Comparison of ENCODE assay signal across 8 mouse cellular contexts in the genomic region with DNA sequence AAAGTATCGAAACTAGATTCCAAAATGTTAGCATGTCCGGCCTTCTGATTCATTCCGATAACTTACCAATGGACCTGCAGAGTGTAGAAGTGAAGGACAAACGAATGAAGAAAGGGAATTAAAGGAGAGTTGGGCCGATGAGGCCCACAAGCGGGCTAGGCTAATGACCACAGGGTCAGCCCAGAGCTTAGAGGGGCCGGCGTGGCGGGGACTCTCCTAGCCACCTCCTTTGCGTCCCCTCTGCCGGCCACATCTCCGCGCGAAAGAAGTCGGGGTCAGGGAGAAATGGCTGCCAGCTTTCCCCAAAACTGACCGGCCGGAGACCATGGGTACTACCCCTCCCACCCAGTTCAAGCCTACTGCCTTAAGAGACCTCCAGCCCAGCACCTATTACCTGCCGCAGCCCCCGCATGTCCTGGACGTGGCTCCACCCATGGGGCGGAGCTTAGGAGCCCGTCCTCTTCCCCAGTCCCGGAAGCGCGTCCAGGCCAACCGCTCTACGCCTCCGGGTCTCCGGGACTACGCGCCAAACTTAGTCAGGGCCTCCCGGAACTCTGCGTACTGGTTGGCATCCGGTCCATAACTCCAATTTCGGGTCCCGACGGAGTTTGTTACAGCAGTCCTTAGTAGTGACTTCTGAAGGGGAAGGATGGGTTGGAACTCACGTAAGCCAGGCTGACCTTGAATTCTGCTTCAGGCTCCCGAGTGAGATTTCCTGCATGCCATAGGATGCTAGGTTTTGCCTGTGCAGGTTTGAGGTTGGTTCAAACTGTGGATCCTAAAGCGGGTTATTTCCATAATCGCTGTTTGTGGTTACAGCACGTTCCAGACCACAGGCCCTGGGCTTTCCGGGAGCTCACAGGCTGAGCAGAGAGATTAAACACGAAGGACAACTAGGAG. TPM values are rescaled to one million over a fixed set of nuclear protein-coding genes. Genes with fewer than 3 reads are reported as not detected.
DNase-seq lines count a peak whose midpoint lies in the region; ATAC-seq and TF ChIP-seq lines count a peak whose summit lies in the region.

A gene (minus strand): TSS at position 556 of the 900 bp plus-strand sequence.

- H3K9ac ChIP-seq in heart, embryonic 12.5 days, result peak within 1 kb of the TSS; percentile 70
- peak within 1 kb of the TSS; percentile 72 for H3K9ac ChIP-seq in kidney, postnatal 0 days (ENCODE audit: low read depth, low read length)
- peak within 1 kb of the TSS; percentile 88 for H3K9ac ChIP-seq in liver, embryonic 13.5 days
- peak within 1 kb of the TSS; percentile 37 for H3K9ac ChIP-seq in stomach, embryonic 14.5 days (replicated peaks; ENCODE audit: low read depth, low read length)

- peak; percentile 79 for ATAC-seq in erythroid progenitor cell, adult 5-6 weeks (replicated peaks; ENCODE audit: low FRiP score, poor library complexity, severe bottlenecking)
- ATAC-seq in heart, embryonic 12.5 days (ENCODE audit: insufficient number of reproducible peaks, low FRiP score), result peak; percentile 85
- ATAC-seq in kidney, postnatal 0 days (replicated peaks; ENCODE audit: low FRiP score, low read depth), result peak; percentile 80
- ATAC-seq in liver, embryonic 13.5 days (ENCODE audit: low read depth), result peak; percentile 77
- peak; percentile 83 for ATAC-seq in stomach, embryonic 14.5 days (ENCODE audit: insufficient number of reproducible peaks, insufficient read depth, low FRiP score, low read depth)

- peak; percentile 73 to 79 for DNase-seq in CD8-positive naive resting alpha-beta T cell, adult 2 months (ENCODE audit: low read depth in 2 of 2, low spot score in 2 of 2)
- DNase-seq in kidney, postnatal 0 days (ENCODE audit: low spot score), result peak; percentile 93
- peak; percentile 86 for DNase-seq in liver, embryonic 13.5 days
- peak; percentile 67 to 75 for DNase-seq in natural killer cell, adult 2 months (ENCODE audit: low spot score in 2 of 2)

- peaks cover 4% of the 10 kb centered on the region for H3K4me1 ChIP-seq in brown adipose tissue, adult 24 weeks (ENCODE audit: control insufficient read depth, insufficient read depth, insufficient read length, low read length)
- H3K4me1 ChIP-seq in heart, embryonic 12.5 days (replicated peaks), result peaks cover 18% of the 10 kb centered on the region
- H3K4me1 ChIP-seq in kidney, postnatal 0 days (replicated peaks; ENCODE audit: insufficient read depth, low read length), result peaks cover 7% of the 10 kb centered on the region; the same call in 1 of the 2 replicates
- H3K4me1 ChIP-seq in liver, embryonic 13.5 days (replicated peaks), result peaks cover 47% of the 10 kb centered on the region
- peaks cover 13% of the 10 kb centered on the region; the same call in 1 of the 2 replicates for H3K4me1 ChIP-seq in stomach, embryonic 14.5 days (ENCODE audit: control insufficient read depth, insufficient read depth, low read length)

- H3K4me2 ChIP-seq in heart, embryonic 12.5 days, result peak within 1 kb of the TSS; percentile 75
- peak within 1 kb of the TSS; percentile 81 for H3K4me2 ChIP-seq in kidney, postnatal 0 days (ENCODE audit: low read length)
- peak within 1 kb of the TSS; percentile 84 for H3K4me2 ChIP-seq in liver, embryonic 13.5 days
- peak within 1 kb of the TSS; percentile 50 for H3K4me2 ChIP-seq in stomach, embryonic 14.5 days (replicated peaks; ENCODE audit: low read depth, low read length)

- no peaks in the 10 kb centered on the region for H3K9me3 ChIP-seq in heart, embryonic 12.5 days (replicated peaks)
- no peaks in the 10 kb centered on the region for H3K9me3 ChIP-seq in kidney, postnatal 0 days (replicated peaks; ENCODE audit: low read length)
- H3K9me3 ChIP-seq in liver, embryonic 13.5 days (replicated peaks), result no peaks in the 10 kb centered on the region
- no peaks in the 10 kb centered on the region for H3K9me3 ChIP-seq in stomach, embryonic 14.5 days (ENCODE audit: control insufficient read depth, low read depth, low read length)

- 3% methylated on average over 44 of the region's 44 CpGs for WGBS in heart, embryonic 12.5 days
- WGBS in kidney, postnatal 0 days, result 3% methylated on average over 44 of the region's 44 CpGs
- WGBS in liver, embryonic 13.5 days (ENCODE audit: insufficient replicate concordance), result 2% methylated on average over 44 of the region's 44 CpGs
- WGBS in stomach, embryonic 14.5 days, result 3% methylated on average over 44 of the region's 44 CpGs

- peak within 1 kb of the TSS; percentile 75 for H3K27ac ChIP-seq in brown adipose tissue, adult 24 weeks (replicated peaks; ENCODE audit: low read depth, low read length)
- H3K27ac ChIP-seq in heart, embryonic 12.5 days (ENCODE audit: poor library complexity, severe bottlenecking), result peak within 1 kb of the TSS; percentile 74
- peak within 1 kb of the TSS; percentile 85 for H3K27ac ChIP-seq in kidney, postnatal 0 days
- H3K27ac ChIP-seq in liver, embryonic 13.5 days, result peak within 1 kb of the TSS; percentile 87
- H3K27ac ChIP-seq in stomach, embryonic 14.5 days (ENCODE audit: low read length), result peak within 1 kb of the TSS; percentile 3; the same call in 1 of the 2 replicates

- H3K36me3 ChIP-seq in heart, embryonic 12.5 days, result peaks cover 24% of the 10 kb centered on the region
- H3K36me3 ChIP-seq in kidney, postnatal 0 days (ENCODE audit: insufficient read depth, low read length), result 0 out of 2 replicates have a peak, but pooled peaks cover 8% of the 10 kb centered on the region
- H3K36me3 ChIP-seq in liver, embryonic 13.5 days, result peaks cover 26% of the 10 kb centered on the region
- no peaks in the 10 kb centered on the region for H3K36me3 ChIP-seq in stomach, embryonic 14.5 days (ENCODE audit: control insufficient read depth, insufficient read depth, low read length)

- H3K27me3 ChIP-seq in heart, embryonic 12.5 days (replicated peaks), result no peaks in the 10 kb centered on the region
- no peaks in the 10 kb centered on the region for H3K27me3 ChIP-seq in kidney, postnatal 0 days (ENCODE audit: insufficient read depth, low read length)
- H3K27me3 ChIP-seq in liver, embryonic 13.5 days, result no peaks in the 10 kb centered on the region
- no peaks in the 10 kb centered on the region for H3K27me3 ChIP-seq in stomach, embryonic 14.5 days (ENCODE audit: control insufficient read depth, insufficient read depth, low read length)

- TF ChIP-seq CTCF in kidney, postnatal 0 days (IDR thresholded peaks at IDR 0.05; ENCODE audit: low read depth), result no peak

- H3K4me3 ChIP-seq in brown adipose tissue, adult 24 weeks (ENCODE audit: insufficient read depth, low read depth, low read length), result peak within 1 kb of the TSS; percentile 84
- H3K4me3 ChIP-seq in heart, embryonic 12.5 days, result peak within 1 kb of the TSS; percentile 70
- peak within 1 kb of the TSS; percentile 67 for H3K4me3 ChIP-seq in kidney, postnatal 0 days (replicated peaks; ENCODE audit: low read depth, low read length)
- H3K4me3 ChIP-seq in liver, embryonic 13.5 days (replicated peaks), result peak within 1 kb of the TSS; percentile 74
- peak within 1 kb of the TSS; percentile 57 for H3K4me3 ChIP-seq in stomach, embryonic 14.5 days (ENCODE audit: low read depth, low read length)

RNA-seq across cellular contexts. Expression of the gene that starts here (rescaled TPM):
- polyA plus RNA-seq in brown adipose tissue, adult 24 weeks (2012; ENCODE audit: insufficient read depth, insufficient read length, missing spikeins), result 23.2 and 28.2 TPM in 2 replicates
- 1.3 and 9.0 TPM in 2 replicates for total RNA-seq in erythroid progenitor cell, adult 5-6 weeks (2015; ENCODE audit: low replicate concordance)
- total RNA-seq in erythroid progenitor cell, adult 5-6 weeks (2017; ENCODE audit: low replicate concordance), result 1.5 and 4.7 TPM in 2 replicates
- polyA plus RNA-seq in heart, embryonic 12.5 days (2016; fragmentation: Nextera tagmentation; extraction: Ambion mirVana), result 26.0 and 26.1 TPM in 2 replicates
- 30.8 and 33.3 TPM in 2 replicates for polyA plus RNA-seq in kidney, postnatal 0 days (2015; fragmentation: Nextera tagmentation; extraction: Ambion mirVana)
- 30.6 and 31.1 TPM in 2 replicates for polyA plus RNA-seq in liver, embryonic 13.5 days (2015; fragmentation: Nextera tagmentation; extraction: Ambion mirVana)
- 43.1 and 43.7 TPM in 2 replicates for polyA plus RNA-seq in stomach, embryonic 14.5 days (2014; fragmentation: Nextera tagmentation; extraction: Ambion mirVana)

Comparison
In these comparisons a context has a peak if more than half of its experiments do, and no peak if none do; other contexts are left out.
1. Peak in every context shown above with its lines: DNase-seq, ATAC-seq, H3K4me3 ChIP-seq and H3K27ac ChIP-seq.
2. H3K27ac ChIP-seq: peak in every context shown above with its lines; median percentile 87 in liver, embryonic 13.5 days; 85 in kidney, postnatal 0 days; 75 in brown adipose tissue, adult 24 weeks; 74 in heart, embryonic 12.5 days; 3 in stomach, embryonic 14.5 days.
3. H3K9ac ChIP-seq: peak in every context shown above with its lines; median percentile 88 in liver, embryonic 13.5 days; 72 in kidney, postnatal 0 days; 70 in heart, embryonic 12.5 days; 37 in stomach, embryonic 14.5 days.